Mouse (Mus musculus) CH12.LX (cell line): ENCODE data around the gene Podxl2. TPM values are rescaled to one million over a fixed set of nuclear protein-coding genes. Genes with fewer than 3 reads are reported as not detected.

ENCODE experiments used
- DNase-seq: peaks from one replicate; pipeline ENCODE4 v3.0.0-alpha.2; 2013; ENCODE audit errors: extremely low read depth
- H3K27ac ChIP-seq: 2 replicates; pipeline ENCODE4 v1.5.1; 2012; ENCODE audit warnings: low read depth, mild to moderate bottlenecking, control low read depth, moderate library complexity; ENCODE audit not compliant: insufficient read depth
- H3K27me3 ChIP-seq: replicated peaks from 2 replicates; pipeline ENCODE3; 2012; ENCODE audit warnings: inconsistent platforms
- H3K36me3 ChIP-seq, 2 experiments: replicated peaks in 1 of 2; 2 replicates each; pipeline versions ENCODE3 to v1.6.1; 2012; ENCODE audit warnings: inconsistent platforms in 1 of 2, low read length in 1 of 2, mild to moderate bottlenecking in 1 of 2, mixed read lengths in 1 of 2, moderate library complexity in 1 of 2; ENCODE audit not compliant: control insufficient read depth in 1 of 2, insufficient read depth in 1 of 2
- H3K4me1 ChIP-seq, 2 experiments: 2 replicates each; pipeline ENCODE4 v1.6.1; 2012; ENCODE audit warnings: inconsistent platforms in 1 of 2, moderate library complexity in 1 of 2; ENCODE audit not compliant: insufficient read depth in 2 of 2, control insufficient read depth in 1 of 2
- H3K4me2 ChIP-seq: 2 replicates; pipeline ENCODE4 v1.6.1; 2012; ENCODE audit warnings: low read depth, mild to moderate bottlenecking, control low read depth; ENCODE audit not compliant: poor library complexity, insufficient read depth, severe bottlenecking
- H3K4me3 ChIP-seq, 3 experiments: fragments of 150-350 bp in 1 of 3; sonication (generic) in 1 of 3; replicated peaks in 1 of 3; 2 replicates each; pipeline versions ENCODE3 to v1.5.1; 2011 to 2012; ENCODE audit warnings: low read depth in 2 of 3, low read length in 2 of 3, mild to moderate bottlenecking in 2 of 3, moderate library complexity in 2 of 3, control low read depth in 1 of 3, improper control_type of control experiment in 1 of 3, inconsistent platforms in 1 of 3, mixed read lengths in 1 of 3; ENCODE audit not compliant: poor library complexity in 1 of 3
- H3K79me2 ChIP-seq: replicated peaks from 2 replicates; pipeline ENCODE4 v1.6.1; 2012; ENCODE audit warnings: mild to moderate bottlenecking, moderate library complexity; ENCODE audit not compliant: control insufficient read depth, poor library complexity, insufficient read depth, severe bottlenecking; ENCODE audit errors: extremely low read depth
- H3K9ac ChIP-seq: 2 replicates; pipeline ENCODE4 v1.6.1; 2012; ENCODE audit warnings: low read depth, mild to moderate bottlenecking, control low read depth, moderate library complexity; ENCODE audit not compliant: insufficient read depth
- H3K9me3 ChIP-seq: replicated peaks from 2 replicates; pipeline ENCODE3; 2012; ENCODE audit warnings: low read length, inconsistent platforms, mixed read lengths
- BHLHE40 ChIP-seq: IDR thresholded peaks from 2 replicates; pipeline ENCODE4 v1.6.1; 2011; ENCODE audit warnings: mild to moderate bottlenecking, low read depth, low read length, improper control_type of control experiment
- CHD1 ChIP-seq: IDR thresholded peaks from 2 replicates; pipeline ENCODE4 v1.6.1; 2012; ENCODE audit warnings: low read depth, low read length, improper control_type of control experiment, inconsistent platforms
- CTCF ChIP-seq, 2 experiments: IDR thresholded peaks in 1 of 2; conservative IDR thresholded peaks in 1 of 2; 2 replicates each; pipeline ENCODE4 v1.5.1; 2011 to 2012; ENCODE audit warnings: low read depth in 2 of 2, low read length in 2 of 2, improper control_type of control experiment in 1 of 2, inconsistent platforms in 1 of 2, mild to moderate bottlenecking in 1 of 2, moderate library complexity in 1 of 2
- ETS1 ChIP-seq: conservative IDR thresholded peaks from 2 replicates; pipeline ENCODE4 v1.6.1; 2012; ENCODE audit warnings: low read depth, mild to moderate bottlenecking, inconsistent platforms, low read length, improper control_type of control experiment, moderate library complexity
- GABPA ChIP-seq: IDR thresholded peaks from 2 replicates; pipeline ENCODE4 v1.6.1; 2012; ENCODE audit warnings: low read depth, low read length, improper control_type of control experiment, inconsistent platforms; ENCODE audit not compliant: insufficient replicate concordance
- KAT2A ChIP-seq: IDR thresholded peaks from 2 replicates; pipeline ENCODE4 v1.6.1; 2012; ENCODE audit warnings: low read length, improper control_type of control experiment, inconsistent platforms; ENCODE audit not compliant: insufficient replicate concordance
- MAFK ChIP-seq: IDR thresholded peaks from 2 replicates; pipeline ENCODE4 v1.6.1; 2011; ENCODE audit warnings: low read length, improper control_type of control experiment; ENCODE audit not compliant: insufficient replicate concordance
- MEF2A ChIP-seq: IDR thresholded peaks from 2 replicates; pipeline ENCODE4 v1.6.1; 2014; ENCODE audit warnings: low read depth, mild to moderate bottlenecking, inconsistent platforms, low read length, improper control_type of control experiment, borderline replicate concordance
- NRF1 ChIP-seq: IDR thresholded peaks from 2 replicates; pipeline ENCODE4 v1.6.1; 2014; ENCODE audit warnings: low read depth, mild to moderate bottlenecking, inconsistent platforms, low read length, improper control_type of control experiment, moderate library complexity
- RAD21 ChIP-seq: IDR thresholded peaks from 2 replicates; pipeline ENCODE4 v1.6.1; 2011; ENCODE audit warnings: low read depth, mild to moderate bottlenecking, low read length, improper control_type of control experiment, moderate library complexity
- SMC3 ChIP-seq: IDR thresholded peaks from 2 replicates; pipeline ENCODE4 v1.6.1; 2011; ENCODE audit warnings: low read depth, low read length, improper control_type of control experiment
- TBP ChIP-seq: conservative IDR thresholded peaks from 2 replicates; pipeline ENCODE4 v1.6.1; 2011; ENCODE audit warnings: low read depth, low read length, improper control_type of control experiment
- TCF12 ChIP-seq: IDR thresholded peaks from 2 replicates; pipeline ENCODE4 v1.6.1; 2014; ENCODE audit warnings: low read depth, mild to moderate bottlenecking, inconsistent platforms, low read length, improper control_type of control experiment
- UBTF ChIP-seq: IDR thresholded peaks from 2 replicates; pipeline ENCODE4 v1.6.1; 2012; ENCODE audit warnings: low read depth, mild to moderate bottlenecking, inconsistent platforms, low read length, improper control_type of control experiment, moderate library complexity
- USF1 ChIP-seq: IDR thresholded peaks from 2 replicates; pipeline ENCODE4 v1.6.1; 2014; ENCODE audit warnings: low read depth, mild to moderate bottlenecking, inconsistent platforms, low read length, improper control_type of control experiment
- ZNF384 ChIP-seq: IDR thresholded peaks from 2 replicates; pipeline ENCODE4 v1.6.1; 2012; ENCODE audit warnings: low read depth, low read length, improper control_type of control experiment, inconsistent platforms
- dilution Hi-C: fragments of 300-500 bp; cut with MboI; formaldehyde crosslinking; loops from 2 replicates; pipeline ENCODE4 v1.14.3; 2020; ENCODE audit warnings: low sequenced_read_pairs; ENCODE audit not compliant: extremely low pct_unique_long_range_greater_than_20kb, extremely low pct_ligation_motif_present
- in situ Hi-C: fragments of 300-500 bp; cut with MboI; formaldehyde crosslinking; loops from 3 replicates; pipeline ENCODE4 v1.14.3; 2019; ENCODE audit warnings: low sequenced_read_pairs, low pct_ligation_motif_present, low pct_unique_long_range_greater_than_20kb, mixed read lengths
- polyA plus RNA-seq: library from polyadenylated mRNA; unstranded; fragments of >175 nt; gene quantifications from 2 replicates; pipeline ENCODE4 v1.2.1, GENCODE M21; 2012; ENCODE audit warnings: low read depth; ENCODE audit not compliant: insufficient read length
- total RNA-seq, 2 experiments: library from RNA; depleted of rRNA; stranded (reverse); fragments of 300-350 nt in 1 of 2; fragments of >200 nt in 1 of 2; gene quantifications; 2 replicates each; pipeline ENCODE4 v1.2.3; 2012 to 2014

Podxl2 gene
- total and polyA plus RNA-seq, 3 experiments = 0.79 to 0.93 (median 0.81) TPM

GRCm38 (mm10) chr6:88815036-88815435 lies 59.8 kb downstream of the Podxl2 start:
- H3K36me3 ChIP-seq = peaks cover 70 to 95% of the 10 kb centered on the region in 2 experiments
- dilution Hi-C loops = no loop called here
- in situ Hi-C loops = no loop called here
- TF ChIP-seq USF1 = no peak
- TF ChIP-seq RAD21 = no peak
- TF ChIP-seq NRF1 = no peak
- no peak for TF ChIP-seq CTCF (conservative IDR thresholded peaks at IDR 0.05 in 1 of 2, IDR thresholded peaks at IDR 0.05 in 1 of 2; ENCODE audit: low read depth in 2 of 2, low read length in 2 of 2)
- TF ChIP-seq MAFK = no peak
- no peak for TF ChIP-seq MEF2A
- no peak for TF ChIP-seq UBTF
- TF ChIP-seq ETS1 = no peak
- no peak overlapping the region for H3K27ac ChIP-seq
- H3K27me3 ChIP-seq = no peaks in the 10 kb centered on the region
- H3K79me2 ChIP-seq = no peaks in the 10 kb centered on the region
- H3K4me1 ChIP-seq = peaks cover 31 to 89% of the 10 kb centered on the region in 2 experiments
- DNase-seq = no peak
- no peak overlapping the region for H3K4me3 ChIP-seq
- H3K4me2 ChIP-seq = no peak overlapping the region
- H3K9ac ChIP-seq = no peak overlapping the region
- H3K9me3 ChIP-seq = no peaks in the 10 kb centered on the region

GRCm38 (mm10) chr6:88813832-88814231 lies 61.0 kb downstream of the Podxl2 start:
- Histone ChIP-seq H3K79me2 (no peaks in the 10 kb centered on the region), H3K4me1 (peaks cover 37 to 90% of the 10 kb centered on the region in 2 experiments), H3K9me3 (no peaks in the 10 kb centered on the region), H3K9ac (no peak overlapping the region), H3K36me3 (peaks cover 69 to 95% of the 10 kb centered on the region in 2 experiments), H3K27me3 (no peaks in the 10 kb centered on the region), H3K4me2 (no peak overlapping the region), H3K27ac (peak overlapping the region; percentile 21; the same call in 1 of the 2 replicates), H3K4me3 (no peak overlapping the region)
- DNase-seq = peak; percentile 54
- in situ Hi-C loops = no loop called here
- dilution Hi-C loops = no loop called here
- no peak for TF ChIP-seq CHD1
- no peak for TF ChIP-seq ZNF384
- 0 out of 2 replicates have a peak, but pooled peaks have one; percentile 18 for TF ChIP-seq ETS1
- no peak for TF ChIP-seq GABPA
- 0 out of 2 replicates have a peak, but pooled peaks have one; percentile 41 for TF ChIP-seq BHLHE40
- TF ChIP-seq TCF12 = peak; percentile 66; the same call in 1 of the 2 replicates

GRCm38 (mm10) chr6:88812886-88813285 lies 62.0 kb downstream of the Podxl2 start:
- Histone ChIP-seq H3K27ac (peak overlapping the region; percentile 8; the same call in 1 of the 2 replicates), H3K27me3 (no peaks in the 10 kb centered on the region), H3K4me1 (peaks cover 37 to 89% of the 10 kb centered on the region in 2 experiments), H3K79me2 (no peaks in the 10 kb centered on the region), H3K4me2 (no peak overlapping the region), H3K9me3 (no peaks in the 10 kb centered on the region), H3K9ac (no peak overlapping the region), H3K4me3 (no peak overlapping the region), H3K36me3 (peaks cover 69 to 95% of the 10 kb centered on the region in 2 experiments)
- in situ Hi-C loops (no loop called here), dilution Hi-C loops (no loop called here)
- TF ChIP-seq NRF1 (no peak), CTCF (conservative IDR thresholded peaks at IDR 0.05 in 1 of 2, IDR thresholded peaks at IDR 0.05 in 1 of 2; ENCODE audit: low read depth in 2 of 2, low read length in 2 of 2) (peak; percentile 78), TBP (no peak), SMC3 (peak; percentile 52), KAT2A (no peak), RAD21 (peak; percentile 72)
- peak; percentile 84 for DNase-seq
